Mouse (Mus musculus): ENCODE measurements around the gene Serpinc1.

Gene Serpinc1

DNA sequence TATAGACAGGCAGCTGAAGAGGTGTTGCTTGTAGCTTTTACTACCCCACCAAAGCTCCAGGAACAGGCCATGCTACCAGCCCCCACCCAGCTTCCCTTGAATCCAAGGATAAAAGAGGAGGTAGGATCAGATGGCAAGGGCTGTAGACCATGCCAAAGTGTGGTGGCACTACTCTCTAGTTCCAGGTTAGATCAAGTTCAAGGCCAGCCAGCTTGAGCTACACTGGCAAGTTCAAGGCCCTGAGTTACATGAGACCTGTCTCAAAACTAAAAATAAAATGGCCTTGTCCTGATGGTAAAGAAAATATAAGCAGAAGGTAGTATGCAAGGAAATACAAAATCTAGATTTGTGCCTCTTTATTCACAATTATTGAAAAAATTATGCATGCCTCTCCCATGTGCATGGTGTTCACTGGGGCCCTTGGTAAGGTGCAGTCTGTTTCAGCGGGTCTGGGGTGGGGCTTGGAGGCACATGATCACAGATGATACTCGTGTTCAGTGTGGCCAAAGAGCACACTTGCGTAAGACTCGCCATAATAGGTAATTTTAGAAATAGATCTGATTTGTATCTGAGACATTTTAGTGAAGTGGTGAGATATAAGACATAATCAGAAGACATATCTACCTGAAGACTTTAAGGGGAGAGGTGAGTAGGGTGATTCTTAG, at the start of gene Serpinc1:
Gene Serpinc1, plus strand, starts transcription at position 515 of the 665 bp plus-strand sequence.
- DNase-seq (ENCODE audit: low read depth): no peak

DNA sequence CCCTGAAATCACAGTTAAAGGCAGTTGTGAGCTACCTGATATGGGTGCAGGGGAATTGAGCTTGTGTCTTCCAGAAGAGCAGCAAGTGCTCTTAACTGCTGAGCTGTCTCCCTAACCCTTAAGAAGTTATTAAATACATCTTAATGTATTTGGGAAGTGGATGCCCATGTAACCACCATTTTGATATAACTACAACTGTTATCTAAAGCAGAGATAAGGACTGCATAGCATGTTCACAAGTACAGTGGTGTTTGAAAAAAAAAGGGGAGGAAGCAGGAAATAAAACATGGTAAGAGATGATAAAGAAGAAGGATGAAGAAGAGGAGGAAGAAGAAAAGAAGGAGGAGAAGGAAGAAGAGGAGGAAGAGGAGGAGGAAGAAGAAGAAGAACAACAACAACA, 47.1 kb upstream of the Serpinc1 start:
- DNase-seq (ENCODE audit: low read depth): no peak

- DNase-seq (ENCODE audit: low read depth): peak; percentile 67
Observed at GRCm38 (mm10) chr1:160933896-160934482, 44.4 kb upstream of the Serpinc1 start.

- no peak for DNase-seq (ENCODE audit: low read depth)
Observed at GRCm38 (mm10) chr1:160935551-160935950, 42.8 kb upstream of the Serpinc1 start.

- DNase-seq (ENCODE audit: low read depth): no peak
Observed at GRCm38 (mm10) chr1:160963199-160963598, 15.2 kb upstream of the Serpinc1 start.

GRCm38 (mm10) chr1:160967268-160967667, 11.1 kb upstream of the Serpinc1 start:
- no peak for DNase-seq (ENCODE audit: low read depth)

DNA sequence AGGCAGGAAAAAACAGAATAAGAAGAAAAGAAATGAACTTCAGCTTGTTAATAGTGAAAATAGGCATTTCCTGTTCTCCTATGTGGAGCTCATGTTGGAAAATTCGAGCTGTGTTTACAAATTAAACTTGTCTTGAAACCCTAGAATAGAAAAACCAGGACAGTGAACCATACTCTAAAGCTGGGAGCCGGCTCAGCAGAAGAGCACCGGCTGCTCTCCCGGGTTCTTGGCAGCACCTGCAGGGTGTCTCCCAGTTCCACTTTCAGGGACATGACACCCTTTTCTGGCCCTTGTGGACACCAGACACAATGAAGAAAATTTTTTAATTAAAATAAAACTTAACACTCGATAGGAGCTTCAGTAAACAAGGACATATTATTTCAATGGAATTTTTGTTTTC, 9.7 kb upstream of the Serpinc1 start:
- DNase-seq (ENCODE audit: low read depth): no peak

DNA sequence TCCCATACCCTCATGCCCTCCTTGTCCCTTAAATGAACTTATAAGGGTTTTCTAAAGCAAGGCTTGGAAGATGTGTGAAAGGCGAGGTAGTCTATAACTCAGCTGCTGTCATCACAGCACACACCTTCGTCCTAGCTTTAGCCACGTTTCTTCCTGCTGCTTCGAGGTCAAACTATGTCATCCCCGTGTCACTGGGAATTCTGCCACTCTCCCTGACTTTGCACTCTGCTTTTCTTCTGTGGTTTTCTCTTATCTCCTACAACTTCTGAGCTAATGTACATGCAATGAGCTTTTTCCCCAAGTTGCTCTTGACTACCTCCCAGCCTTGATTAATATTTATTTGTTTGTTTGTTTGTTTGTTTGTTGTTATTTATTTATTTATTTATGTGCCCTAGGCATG, 1.6 kb downstream of the Serpinc1 start:
- DNase-seq (ENCODE audit: low read depth): no peak

DNA sequence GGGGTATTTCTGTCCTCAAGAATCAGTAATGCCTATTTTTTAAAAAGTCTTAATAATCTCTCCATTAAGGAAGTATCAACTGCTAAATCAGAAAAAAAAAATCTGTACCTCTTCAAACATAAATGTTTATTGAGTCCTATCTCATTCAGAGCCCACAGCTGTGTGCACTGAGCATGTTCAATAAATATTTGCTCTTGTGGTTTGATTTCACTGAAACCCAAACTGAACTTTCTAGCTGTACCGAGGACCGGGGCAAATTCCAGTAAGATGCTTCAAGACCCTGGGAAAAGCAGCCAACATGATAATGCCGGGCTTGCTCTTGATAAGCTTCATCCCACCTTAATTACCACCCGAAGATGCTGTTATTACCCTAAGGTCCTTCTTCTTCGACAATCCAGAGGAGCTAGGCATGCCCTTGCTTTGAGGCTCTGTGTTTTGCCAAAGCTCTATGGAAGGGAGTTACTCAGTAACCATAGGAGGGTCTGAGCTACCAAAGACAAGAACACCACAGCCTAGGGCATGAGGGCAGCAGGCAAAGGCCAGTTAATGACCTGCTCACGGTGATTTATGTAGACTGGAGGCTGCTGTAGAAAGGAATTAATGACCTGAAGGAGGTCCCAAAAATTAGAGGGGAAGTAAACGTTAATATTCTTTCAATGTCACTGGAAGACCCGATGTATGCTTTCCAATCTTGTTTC, 2.3 kb downstream of the Serpinc1 start:
- DNase-seq (ENCODE audit: low read depth): no peak

GRCm38 (mm10) chr1:160981337-160981736, 3.0 kb downstream of the Serpinc1 start:
- DNase-seq (ENCODE audit: low read depth): no peak

GRCm38 (mm10) chr1:160982887-160983286, 4.5 kb downstream of the Serpinc1 start:
- DNase-seq (ENCODE audit: low read depth): no peak

- peak; percentile 27 for DNase-seq (ENCODE audit: low read depth)
Observed at GRCm38 (mm10) chr1:160984731-160985130, 6.3 kb downstream of the Serpinc1 start.

- DNase-seq (ENCODE audit: low read depth): no peak
Observed at GRCm38 (mm10) chr1:160985477-160985876, 7.1 kb downstream of the Serpinc1 start.

DNA sequence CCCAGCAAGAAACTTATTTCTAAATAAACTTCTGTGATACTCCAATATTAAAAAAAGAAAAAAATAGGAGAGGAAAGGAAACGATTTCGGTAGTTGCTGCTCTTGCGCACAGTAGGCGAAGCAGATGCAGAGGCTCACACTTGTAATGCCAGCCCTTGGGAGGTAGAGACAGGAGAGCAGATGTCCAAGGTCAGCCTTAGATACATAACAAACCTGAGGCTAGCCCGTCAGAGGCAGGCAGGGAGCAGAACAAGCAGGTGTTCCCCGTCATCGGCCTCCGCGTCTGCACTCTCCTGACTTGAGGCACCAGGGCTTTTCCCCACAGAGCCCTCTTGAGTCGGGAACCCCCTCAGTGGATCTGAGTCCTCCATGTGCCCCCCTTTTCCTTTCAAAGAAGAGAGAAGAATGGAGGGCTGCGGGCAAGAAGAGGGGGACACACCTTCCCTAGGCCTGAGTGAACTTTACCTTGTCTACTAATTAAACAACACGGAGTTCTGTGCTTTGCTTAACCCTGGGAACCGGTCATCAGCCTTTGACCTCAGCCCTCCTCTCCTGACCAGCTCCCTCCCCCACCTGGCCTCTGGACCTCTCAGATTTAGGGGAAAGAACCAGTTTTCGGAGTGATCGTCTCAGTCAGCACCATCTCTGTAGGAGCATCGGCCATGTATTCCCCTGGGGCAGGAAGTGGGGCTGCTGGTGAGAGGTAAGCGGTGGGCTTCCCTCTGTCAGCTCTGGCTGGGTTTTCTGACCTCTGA, 8.7 kb downstream of the Serpinc1 start:
- no peak for DNase-seq (ENCODE audit: low read depth)

DNA sequence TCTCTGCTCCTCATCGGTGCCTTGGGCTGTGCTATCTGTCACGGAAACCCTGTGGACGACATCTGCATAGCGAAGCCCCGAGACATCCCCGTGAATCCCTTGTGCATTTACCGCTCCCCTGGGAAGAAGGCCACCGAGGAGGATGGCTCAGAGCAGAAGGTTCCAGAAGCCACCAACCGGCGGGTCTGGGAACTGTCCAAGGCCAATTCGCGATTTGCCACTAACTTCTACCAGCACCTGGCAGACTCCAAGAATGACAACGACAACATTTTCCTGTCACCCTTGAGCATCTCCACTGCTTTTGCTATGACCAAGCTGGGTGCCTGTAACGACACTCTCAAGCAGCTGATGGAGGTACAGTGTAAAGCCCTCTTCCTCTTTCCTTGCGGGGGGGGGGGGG, 11.0 kb downstream of the Serpinc1 start:
- no peak for DNase-seq (ENCODE audit: low read depth)

DNA sequence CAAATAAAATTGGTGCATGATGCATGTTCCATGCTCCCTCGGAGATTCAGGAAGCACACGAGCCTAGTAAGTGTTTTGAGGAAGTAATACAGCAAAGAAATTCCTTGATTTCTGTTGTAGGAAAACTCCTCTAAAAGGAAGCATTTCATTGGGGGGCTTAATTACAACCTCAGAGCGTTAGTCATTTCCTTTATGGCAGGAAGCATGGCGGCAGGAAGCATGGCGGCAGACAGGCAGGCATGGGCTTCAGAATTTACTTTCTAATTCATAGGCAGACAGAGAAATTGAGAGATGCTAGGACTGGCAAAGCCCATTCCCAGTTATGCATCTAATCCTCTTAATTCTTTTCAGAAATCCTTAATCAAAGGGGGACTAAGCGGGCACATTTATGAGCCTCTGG, 15.5 kb downstream of the Serpinc1 start:
- no peak for DNase-seq (ENCODE audit: low read depth)

DNA sequence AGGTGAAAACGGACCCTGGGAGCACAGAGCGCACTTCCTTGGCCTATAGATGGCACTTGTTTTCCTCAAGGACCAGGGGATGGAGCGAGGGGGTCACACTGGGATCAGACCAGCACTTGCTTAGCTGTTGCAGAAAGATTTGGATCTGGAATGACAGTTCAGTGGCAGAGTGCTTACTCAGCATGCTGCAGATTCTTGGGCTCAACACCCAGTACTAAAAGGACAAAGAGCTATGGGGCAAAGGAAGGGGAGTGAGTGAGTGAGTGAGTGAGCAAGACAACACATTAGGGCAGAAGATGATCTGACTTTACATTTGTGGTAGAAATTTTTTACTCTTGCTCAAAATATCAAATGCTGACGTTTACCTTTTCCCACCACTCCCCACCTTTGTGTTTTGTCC, 26.6 kb downstream of the Serpinc1 start:
- DNase-seq (ENCODE audit: low read depth): no peak

DNA sequence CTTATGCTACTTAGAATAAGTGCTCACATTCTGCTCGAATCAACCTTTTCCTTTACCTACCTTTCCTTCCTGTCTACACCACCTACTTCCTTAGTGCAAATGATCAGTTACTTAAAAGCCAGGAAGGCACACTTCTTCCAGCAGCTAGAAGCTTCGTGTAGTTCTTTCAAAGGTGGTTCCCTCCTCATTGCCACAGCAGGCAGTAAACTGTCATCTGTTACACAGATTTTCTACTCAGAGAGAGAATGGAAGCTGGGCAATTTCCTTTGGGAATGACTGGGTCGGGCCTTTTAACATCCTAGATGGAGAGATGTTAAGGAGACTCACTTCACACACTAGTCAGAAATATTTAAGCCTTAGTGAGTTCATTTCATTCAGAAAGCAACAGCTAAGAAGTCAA, 27.1 kb downstream of the Serpinc1 start:
- DNase-seq (ENCODE audit: low read depth): no peak

- DNase-seq (ENCODE audit: low read depth): no peak
Observed at GRCm38 (mm10) chr1:161006471-161006870, 28.1 kb downstream of the Serpinc1 start.

GRCm38 (mm10) chr1:161008038-161008437, 29.7 kb downstream of the Serpinc1 start:
- no peak for DNase-seq (ENCODE audit: low read depth)

DNA sequence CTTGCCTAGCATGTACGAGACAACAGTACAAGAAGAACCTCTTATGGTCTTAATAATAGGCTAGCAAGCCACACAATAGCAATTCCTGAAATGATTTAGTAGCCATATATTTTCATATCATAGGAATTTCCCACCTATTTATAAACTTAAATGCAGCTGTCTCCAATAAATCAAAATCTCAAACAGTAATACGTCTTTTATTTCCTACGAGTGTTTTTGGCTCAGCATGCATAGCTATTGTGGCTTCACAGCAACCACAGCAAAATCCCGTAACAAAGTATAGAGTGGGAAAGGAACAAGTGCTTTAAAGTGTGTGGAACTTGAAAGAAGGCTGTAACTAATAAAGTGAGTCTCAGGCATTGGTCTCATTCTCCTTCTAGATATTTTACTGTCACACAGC, 32.1 kb downstream of the Serpinc1 start:
- DNase-seq (ENCODE audit: low read depth): no peak

DNA sequence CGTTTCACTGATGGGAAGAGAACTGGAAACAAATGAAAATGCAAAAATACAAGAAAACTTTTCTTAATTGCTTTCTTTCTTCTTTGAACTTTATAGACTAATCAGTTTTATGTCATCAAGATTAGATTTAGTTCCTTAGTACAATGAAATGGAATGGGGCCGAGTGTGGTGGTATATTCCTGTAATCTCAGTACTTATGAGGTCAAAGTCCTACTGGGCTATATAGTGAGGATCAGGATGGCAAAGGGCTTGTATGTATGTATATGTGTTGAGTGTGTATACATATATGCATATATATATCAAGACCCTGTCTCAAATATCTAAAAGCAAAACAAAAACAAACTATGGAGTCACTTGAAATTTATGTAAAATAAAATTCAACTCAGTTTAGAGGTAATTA, 38.0 kb downstream of the Serpinc1 start:
- DNase-seq (ENCODE audit: low read depth): no peak

DNA sequence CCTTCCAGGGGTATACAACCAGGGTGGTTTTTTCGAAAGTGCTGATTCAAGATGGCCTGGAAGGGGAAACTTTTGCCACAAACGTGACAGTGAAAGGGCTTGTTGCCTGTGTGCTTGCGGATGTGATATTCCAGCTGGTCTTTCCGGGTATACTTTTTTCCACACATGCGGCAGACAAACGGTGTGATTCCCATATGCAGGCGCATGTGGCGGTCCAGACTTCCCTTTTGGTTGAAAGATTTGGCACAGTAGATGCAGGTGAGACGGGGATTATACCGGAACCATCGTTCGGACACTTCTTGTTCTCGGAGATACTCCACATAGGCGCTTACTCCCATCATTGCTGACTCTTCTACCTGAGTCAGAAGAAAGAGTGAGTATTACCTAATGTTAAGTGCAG, 41.7 kb downstream of the Serpinc1 start:
- DNase-seq (ENCODE audit: low read depth): no peak

Data from induced T-regulatory cell, adult 2 months (primary cell).